Mouse (Mus musculus): ENCODE results near the gene Edn1. TPM values are rescaled to one million over a fixed set of nuclear protein-coding genes. Genes with fewer than 3 reads are reported as not detected.

The Edn1 gene
- polyA plus RNA-seq, 1 experiment from 2014 or later, result 0.44 TPM

DNA sequence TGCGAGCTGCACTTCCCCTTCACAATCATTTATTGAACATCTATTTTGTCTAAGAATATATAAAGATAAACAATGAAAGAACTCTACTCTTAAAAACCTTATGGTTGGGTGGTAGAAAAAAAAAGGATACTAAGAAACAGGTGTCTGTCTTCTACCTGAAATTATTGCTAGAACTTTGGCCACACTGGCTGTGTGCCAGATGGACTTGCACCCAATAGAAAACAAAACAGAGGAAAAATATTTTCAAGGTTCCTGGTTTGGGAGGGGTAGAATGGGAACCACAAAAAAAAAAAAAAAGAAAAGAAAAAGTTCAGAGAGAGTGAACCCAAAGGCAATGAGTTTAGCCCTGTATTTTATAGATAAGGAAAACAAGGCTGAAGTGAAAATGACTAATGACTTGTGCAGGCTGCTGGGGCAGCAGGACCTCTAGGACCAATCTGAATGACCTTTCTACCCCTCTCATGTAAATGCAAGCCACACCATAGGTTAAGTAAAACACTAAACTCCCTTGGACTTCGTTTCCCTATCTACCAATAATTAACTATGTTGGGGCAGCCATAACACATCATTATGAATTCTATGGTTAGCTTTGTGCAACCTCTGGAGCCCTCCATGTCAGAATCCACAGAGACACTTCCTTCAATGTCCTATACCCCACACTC is 40.7 kb downstream of the Edn1 start:
- 67% methylated on average over 2 of the region's 2 CpGs for WGBS (ENCODE audit: missing documents)
- H3K36me3 ChIP-seq (ENCODE audit: inconsistent target), result no peaks in the 10 kb centered on the region
- no peak overlapping the region for H3K4me3 ChIP-seq (ENCODE audit: inconsistent target)
- no peaks in the 10 kb centered on the region for H3K79me2 ChIP-seq (ENCODE audit: inconsistent target)
- no peak overlapping the region for H3K27ac ChIP-seq

DNA sequence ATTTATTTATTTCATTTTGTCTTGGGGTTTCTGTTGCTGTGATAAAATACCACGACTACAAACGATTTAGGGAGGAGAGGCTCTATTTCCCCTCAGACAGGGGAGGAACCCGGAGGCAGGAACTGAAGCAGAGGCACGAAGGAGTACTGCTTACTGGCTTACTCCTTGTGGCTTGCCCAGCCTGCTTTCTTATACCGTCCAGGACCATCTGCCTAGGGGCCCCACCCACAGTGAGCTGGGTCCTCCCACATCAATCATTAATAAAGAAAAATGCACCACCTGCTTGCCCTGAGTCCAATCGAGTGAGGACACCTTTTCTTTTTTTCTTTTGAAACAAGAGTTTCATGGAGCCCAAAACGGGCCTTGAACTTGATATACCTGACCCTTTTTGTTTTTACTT is 44.2 kb downstream of the Edn1 start:
- 91% methylated on average over 7 of the region's 7 CpGs for WGBS (ENCODE audit: missing documents)
- no peak overlapping the region for H3K4me3 ChIP-seq (ENCODE audit: inconsistent target)
- H3K36me3 ChIP-seq (ENCODE audit: inconsistent target), result no peaks in the 10 kb centered on the region
- no peak overlapping the region for H3K27ac ChIP-seq
- H3K79me2 ChIP-seq (ENCODE audit: inconsistent target), result no peaks in the 10 kb centered on the region

DNA sequence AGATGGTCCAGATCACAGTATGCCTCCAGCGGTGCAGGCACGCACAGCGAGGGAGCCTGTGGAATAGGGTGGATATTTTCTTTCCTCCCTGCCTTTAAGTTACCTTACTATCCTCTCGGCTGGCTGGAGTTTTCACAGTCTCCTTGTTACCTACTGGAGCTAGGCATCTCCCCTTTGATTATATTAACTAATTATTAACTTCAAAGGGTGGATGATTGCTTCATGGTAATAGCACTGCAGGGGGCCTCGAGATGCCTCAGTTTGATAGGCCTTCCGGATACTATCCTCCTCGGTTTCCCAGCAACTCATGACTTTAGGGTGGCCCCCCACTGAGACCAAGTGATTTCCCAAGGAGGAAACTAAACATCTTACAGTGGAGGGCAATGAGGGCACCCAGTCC is 45.1 kb downstream of the Edn1 start:
- H3K27ac ChIP-seq, result no peak overlapping the region
- no peaks in the 10 kb centered on the region for H3K36me3 ChIP-seq (ENCODE audit: inconsistent target)
- H3K79me2 ChIP-seq (ENCODE audit: inconsistent target), result no peaks in the 10 kb centered on the region
- 86% methylated on average over 7 of the region's 7 CpGs for WGBS (ENCODE audit: missing documents)
- no peak overlapping the region for H3K4me3 ChIP-seq (ENCODE audit: inconsistent target)

DNA sequence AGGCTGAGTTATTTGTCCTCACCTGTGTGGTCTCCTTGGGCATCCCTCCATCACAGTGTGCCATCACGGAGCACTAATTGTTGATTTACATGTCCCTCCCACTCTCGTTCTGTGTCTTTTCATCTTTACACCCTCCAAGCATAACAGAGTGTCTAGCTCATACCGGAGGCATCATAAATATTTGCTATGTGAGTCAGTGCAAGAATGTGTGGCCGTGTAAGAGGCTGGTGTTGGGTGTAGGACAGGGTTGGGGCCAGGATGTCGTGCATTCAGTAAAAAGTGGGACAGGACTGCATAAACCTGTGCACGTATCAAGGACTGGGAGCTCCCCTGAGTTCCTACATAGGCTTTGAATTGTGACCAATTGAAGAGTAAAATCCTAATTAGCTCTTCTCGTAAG is 50.4 kb downstream of the Edn1 start:
- no peaks in the 10 kb centered on the region for H3K79me2 ChIP-seq (ENCODE audit: inconsistent target)
- WGBS (ENCODE audit: missing documents), result 89% methylated on average over 7 of the region's 7 CpGs
- no peak overlapping the region for H3K27ac ChIP-seq
- no peaks in the 10 kb centered on the region for H3K36me3 ChIP-seq (ENCODE audit: inconsistent target)
- no peak overlapping the region for H3K4me3 ChIP-seq (ENCODE audit: inconsistent target)

Other genes starting within 250 kb of the Edn1 start
- 11.2 to 16.9 TPM (median 13.0 TPM) in 3 replicates for gene Hivep1, start 249.5 kb upstream of the Edn1 start, polyA plus RNA-seq (2018)